Mouse (Mus musculus) T-helper 17 cell (primary cell): ENCODE measurements around the gene Zfp94.

ENCODE experiments used
- in situ Hi-C, 2 experiments: fragments of 300-600 bp; cut with MboI, MseI; formaldehyde crosslinking; loops; 1 replicate in 1 of 2; 2 replicates in 1 of 2; pipeline ENCODE4 v1.15.1; 2025; ENCODE audit warnings: high pct_unique_total_duplicates in 2 of 2

Gene Zfp94

GRCm38 (mm10) chr7:24316567-24317092 lies at the start of gene Zfp94:
TSS of gene Zfp94 (minus strand) at chr7:24316666.
- in situ Hi-C loops: no loop called here

DNA sequence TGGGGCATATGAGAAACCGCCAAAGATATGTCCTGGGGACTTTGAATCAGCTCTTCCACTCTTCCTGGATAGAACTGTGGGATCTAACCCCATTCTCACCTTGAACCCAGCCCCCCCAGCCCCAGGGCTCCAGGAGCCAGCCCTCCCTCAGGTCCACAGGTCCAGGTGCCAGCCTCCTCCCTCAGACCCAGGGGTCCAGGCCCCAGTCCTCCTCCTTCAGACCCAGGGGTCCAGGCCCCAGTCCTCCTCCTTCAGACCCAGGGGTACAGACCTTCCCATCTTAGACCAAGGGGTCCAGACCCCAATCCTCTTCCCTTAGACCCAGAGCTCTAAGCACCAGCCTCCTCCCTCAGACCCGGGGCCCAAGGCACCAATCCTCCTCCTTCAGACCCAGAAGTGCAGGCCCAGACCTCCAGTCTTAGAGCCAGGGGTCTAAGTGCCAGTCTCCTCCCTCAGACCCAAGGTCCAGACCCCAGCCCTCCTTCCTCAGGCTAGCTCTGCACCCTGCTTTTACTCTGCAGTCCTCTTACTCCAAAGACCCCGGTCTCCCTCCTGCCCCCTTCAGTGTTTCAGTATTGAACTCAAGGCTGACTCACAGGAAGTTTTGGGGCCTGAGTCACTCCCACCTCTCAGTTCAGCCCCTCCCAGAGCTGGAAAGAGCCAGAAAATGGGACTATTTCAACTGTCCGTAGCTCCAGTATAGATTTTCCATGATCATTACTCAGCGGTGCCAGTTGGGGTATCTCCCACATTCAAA lies 49.0 kb upstream of the Zfp94 start:
- in situ Hi-C loops: loop anchor here in 1 of 2 experiments (5.0 kb wide), 1 partner anchor 92 kb away; no protein-coding TSS in a partner anchor

- in situ Hi-C loops: loop anchor here in 1 of 2 experiments (5.0 kb wide), 1 partner anchor 92 kb away; no protein-coding TSS in a partner anchor
Measured at GRCm38 (mm10) chr7:24364827-24365226, 48.4 kb upstream of the Zfp94 start.

DNA sequence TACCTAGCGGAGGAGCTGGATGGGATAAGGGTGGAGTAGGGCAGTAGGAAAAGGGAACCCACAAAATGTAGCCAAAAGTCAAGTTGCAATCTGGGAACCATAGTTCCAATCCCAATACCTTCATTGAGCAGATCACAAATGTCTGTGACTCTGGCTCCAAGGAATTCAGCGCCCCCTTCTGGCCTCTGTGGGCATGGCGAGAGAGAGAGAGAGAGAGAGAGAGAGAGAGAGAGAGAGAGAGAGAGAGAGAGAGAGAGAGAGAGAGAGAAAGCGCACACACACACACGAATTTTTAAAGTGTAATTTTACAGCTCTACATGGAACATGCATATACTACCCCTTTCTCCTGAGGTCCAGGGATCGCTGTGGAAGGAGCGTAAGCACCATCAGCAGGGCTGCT lies 46.8 kb upstream of the Zfp94 start:
- in situ Hi-C loops: no loop called here

GRCm38 (mm10) chr7:24361001-24361400 lies 44.5 kb upstream of the Zfp94 start:
- in situ Hi-C loops: no loop called here

- in situ Hi-C loops: loop anchor here in 1 of 2 experiments (5.0 kb wide), 1 partner anchor 392 kb away; no protein-coding TSS in a partner anchor
Measured at GRCm38 (mm10) chr7:24359269-24359668, 42.8 kb upstream of the Zfp94 start.

DNA sequence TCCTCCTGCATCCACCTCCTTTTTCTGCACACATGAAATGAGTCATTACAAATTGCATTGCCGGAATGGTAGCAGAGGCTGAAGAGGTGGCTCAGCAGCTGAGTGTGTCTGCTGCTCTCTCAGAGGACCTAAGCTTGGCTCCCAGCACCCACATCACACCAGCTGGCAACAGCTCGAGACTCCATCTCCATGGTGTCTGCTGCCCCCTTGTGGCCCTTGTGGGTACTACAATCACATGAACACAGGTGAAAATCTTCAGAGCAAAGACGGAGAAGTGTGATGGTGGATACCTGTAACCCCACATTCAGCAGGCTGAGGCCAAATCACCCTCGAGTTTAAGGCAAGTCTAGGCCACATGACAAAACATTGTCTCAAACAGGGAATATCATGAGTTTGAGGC lies 41.4 kb upstream of the Zfp94 start:
- in situ Hi-C loops: loop anchor here in 1 of 2 experiments (5.0 kb wide), 1 partner anchor 391 kb away; no protein-coding TSS in a partner anchor

DNA sequence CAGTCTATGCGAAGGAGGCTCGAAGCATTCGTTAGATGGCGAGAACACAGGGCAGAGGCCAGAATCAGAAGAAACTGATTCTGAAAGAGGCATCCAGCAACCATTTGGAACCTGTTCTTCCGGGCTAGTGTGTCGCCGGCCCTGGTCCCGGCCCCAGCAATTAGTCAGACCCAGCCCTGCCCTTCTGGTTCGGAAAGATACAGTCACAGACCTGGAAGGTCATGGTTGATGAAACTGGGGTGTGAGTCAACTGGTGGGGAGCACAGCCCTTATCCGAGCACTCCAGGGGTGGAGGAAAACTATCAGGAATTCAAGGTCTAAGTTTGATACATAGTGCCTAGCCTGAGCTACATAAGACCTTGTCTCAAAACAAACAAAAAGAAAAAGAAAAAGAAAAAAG lies 39.6 kb upstream of the Zfp94 start:
- in situ Hi-C loops: loop anchor here in 1 of 2 experiments (5.0 kb wide), 1 partner anchor 389 kb away; no protein-coding TSS in a partner anchor

- in situ Hi-C loops: loop anchor here in 1 of 2 experiments (5.0 kb wide), 1 partner anchor 388 kb away; no protein-coding TSS in a partner anchor
Measured at GRCm38 (mm10) chr7:24355646-24356045, 39.2 kb upstream of the Zfp94 start.

DNA sequence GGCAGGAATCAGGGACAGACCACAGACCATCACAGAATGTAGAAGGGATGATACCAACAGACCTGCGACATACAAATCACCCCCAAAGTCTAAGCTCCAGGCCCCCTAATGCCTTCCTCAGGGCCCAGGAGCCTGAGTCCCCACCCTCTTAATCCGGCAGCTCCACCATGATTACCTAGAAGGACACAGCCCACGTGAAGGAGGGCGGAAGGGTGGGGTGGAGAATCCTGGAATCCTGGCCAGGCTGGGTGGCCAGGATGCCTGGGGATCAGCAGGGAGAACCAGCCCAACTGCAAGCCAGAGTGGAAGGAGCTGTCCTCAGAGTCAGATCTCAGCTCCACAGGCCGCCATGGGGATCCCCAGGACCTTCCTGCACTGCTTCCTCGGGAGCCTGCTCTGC lies 32.4 kb upstream of the Zfp94 start, which contains the start of gene Lypd5:
Gene Lypd5 (plus strand): TSS at position 301 of the 400 bp plus-strand sequence.
- in situ Hi-C loops: loop anchor here (5.0 to 10.0 kb wide), 2 partner anchors 387 to 1736 kb away; no protein-coding TSS in a partner anchor

- in situ Hi-C loops: loop anchor here (5.0 to 10.0 kb wide), 2 partner anchors 384 to 1738 kb away; no protein-coding TSS in a partner anchor
Measured at GRCm38 (mm10) chr7:24346444-24346843, 30.0 kb upstream of the Zfp94 start.

DNA sequence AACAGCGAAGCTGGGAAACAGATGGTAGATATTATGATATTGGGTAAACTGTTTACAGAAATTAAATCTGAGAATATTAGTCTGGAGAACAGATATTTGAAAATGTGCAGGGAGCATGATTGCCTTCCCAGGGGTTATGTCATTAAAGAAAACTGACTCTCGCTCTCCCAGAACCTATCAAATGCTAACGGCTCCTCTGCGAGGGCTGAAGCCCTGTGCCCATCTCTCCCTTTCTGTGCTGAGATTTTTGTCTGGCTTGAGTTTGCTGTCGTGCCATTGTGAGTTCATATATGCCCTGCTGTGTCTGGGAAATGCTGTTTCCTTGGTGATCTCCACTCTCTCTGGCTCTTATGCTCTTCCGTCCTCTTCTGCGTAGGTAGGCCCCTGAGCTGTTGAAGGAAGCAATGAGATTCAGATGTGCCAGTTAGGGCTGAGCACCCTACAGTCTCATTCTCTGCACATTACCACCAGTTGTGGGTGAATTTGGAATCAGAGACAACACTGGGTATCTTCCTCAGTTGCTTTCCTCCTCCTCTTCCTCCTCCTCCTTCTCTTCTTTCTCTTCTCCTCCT lies 27.3 kb upstream of the Zfp94 start:
- in situ Hi-C loops: loop anchor here in 1 of 2 experiments (10.0 kb wide), 1 partner anchor 1741 kb away; no protein-coding TSS in a partner anchor

- in situ Hi-C loops: no loop called here
Measured at GRCm38 (mm10) chr7:24338241-24338640, 21.8 kb upstream of the Zfp94 start.

DNA sequence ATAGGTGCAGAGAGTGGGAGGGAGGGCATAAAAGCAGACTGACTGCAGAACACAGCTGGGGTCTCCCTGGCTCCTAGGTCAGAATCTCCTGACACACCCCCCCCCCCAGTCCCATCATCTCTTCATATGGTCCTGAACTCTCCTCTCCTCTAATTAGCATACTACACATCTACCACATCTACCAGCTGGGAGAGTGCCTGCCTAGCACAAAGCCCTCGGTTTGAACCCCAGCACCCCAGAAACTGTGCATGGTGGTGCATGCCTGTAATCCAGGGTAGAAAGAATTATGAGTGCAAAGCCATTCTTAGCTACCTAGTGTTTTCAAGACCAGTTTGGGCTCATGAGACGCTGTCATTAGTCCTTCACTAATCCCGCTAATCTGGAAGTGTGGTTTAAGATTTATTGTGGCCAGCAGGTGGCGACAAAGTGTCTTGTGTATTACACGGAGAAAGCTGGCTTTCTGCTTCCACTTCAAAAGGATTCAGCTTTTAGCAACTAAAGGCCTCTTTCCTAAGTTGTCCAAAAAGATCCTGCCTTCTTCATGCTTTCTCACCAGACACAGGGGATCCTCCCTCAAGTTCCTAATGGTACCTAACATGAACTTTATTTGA lies 19.3 kb upstream of the Zfp94 start:
- in situ Hi-C loops: no loop called here

GRCm38 (mm10) chr7:24333304-24333986 lies 17.0 kb upstream of the Zfp94 start, which contains the start of gene Tescl:
TSS of gene Tescl (minus strand) at chr7:24333936.
- in situ Hi-C loops: no loop called here

DNA sequence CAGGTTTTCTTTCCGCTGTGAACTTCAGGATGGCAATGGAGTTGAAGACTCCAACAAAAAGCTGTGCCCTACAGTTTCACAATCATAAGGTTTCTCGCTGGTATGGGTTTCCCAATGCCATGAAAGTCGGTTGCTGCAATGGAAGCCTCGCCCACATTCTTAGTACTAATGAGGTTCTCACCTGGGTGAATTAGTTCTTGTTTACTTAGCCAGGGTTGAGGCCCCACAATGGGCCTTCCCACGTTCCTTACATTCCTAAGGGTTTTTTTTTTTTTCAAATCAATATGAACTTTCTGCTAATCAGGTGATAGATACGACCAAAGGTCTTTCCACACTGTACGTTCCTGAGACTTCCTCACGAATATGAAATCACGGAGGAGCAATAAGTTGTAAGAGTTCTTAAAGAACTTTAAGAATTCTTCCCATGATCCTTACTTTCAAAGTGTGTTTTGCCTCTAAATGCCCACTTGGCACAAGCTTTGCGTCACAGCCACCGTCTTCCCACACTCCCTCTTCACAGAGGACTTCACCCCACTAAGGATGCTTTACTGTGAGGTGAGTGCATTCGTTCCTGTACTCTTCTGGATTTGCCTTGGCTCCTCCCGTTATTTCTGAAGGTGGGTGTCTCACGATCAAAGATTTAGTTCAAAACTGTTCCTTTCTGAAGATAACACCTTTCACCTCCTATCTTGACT lies 11.0 kb upstream of the Zfp94 start:
- in situ Hi-C loops: no loop called here

- in situ Hi-C loops: no loop called here
Measured at GRCm38 (mm10) chr7:24326273-24327135, 10.0 kb upstream of the Zfp94 start.

DNA sequence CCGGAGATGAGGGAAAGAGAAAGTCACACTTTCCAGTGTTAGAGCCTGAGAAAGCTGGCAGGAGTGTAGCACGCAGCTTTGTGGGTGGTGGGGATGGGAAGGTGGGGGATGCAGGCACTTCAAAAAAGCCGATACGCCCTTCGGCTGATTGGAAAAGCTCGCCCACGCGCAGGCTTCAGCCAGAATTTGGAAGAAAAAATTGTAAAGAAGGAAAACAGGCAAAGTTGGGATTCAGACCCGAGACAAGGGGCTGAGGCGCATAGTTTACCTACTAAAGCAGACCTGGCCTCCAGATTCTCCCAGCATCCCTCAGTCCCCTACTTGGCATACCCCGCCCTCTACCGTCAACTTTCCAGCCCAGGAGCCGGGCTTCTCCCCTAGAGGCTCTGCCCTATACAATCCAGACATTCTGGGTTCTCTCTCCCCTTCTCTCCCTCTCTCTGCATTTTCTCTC lies 9.2 kb upstream of the Zfp94 start:
- in situ Hi-C loops: no loop called here

GRCm38 (mm10) chr7:24325197-24325596 lies 8.7 kb upstream of the Zfp94 start:
- in situ Hi-C loops: no loop called here
